Mouse (Mus musculus) stomach, postnatal 0 days (tissue): ENCODE results near the gene Pdzrn3.

Experiments used
- CTCF ChIP-seq: IDR thresholded peaks from 2 replicates; pipeline ENCODE4 v1.5.1; 2016; ENCODE audit warnings: antibody characterized with exemption, low read depth, mild to moderate bottlenecking, moderate library complexity
- EP300 ChIP-seq: optimal IDR thresholded peaks from 2 replicates; pipeline ENCODE3; 2016; ENCODE audit warnings: antibody characterized with exemption

GRCm38 (mm10) chr6:101287077-101287476 is 90.6 kb downstream of the Pdzrn3 start:
- TF ChIP-seq CTCF (no peak), EP300 (no peak)
